8 mouse cellular contexts compared by ENCODE assay signal in genomic region chr9:65214425-65214777, GRCm38 (mm10). TPM values are rescaled to one million over a fixed set of nuclear protein-coding genes. Genes with fewer than 3 reads are reported as not detected.
DNase-seq lines count a peak whose midpoint lies in the region; ATAC-seq and TF ChIP-seq lines count a peak whose summit lies in the region.

No protein-coding gene starts in this region.

- H3K4me1 ChIP-seq in testis, adult 2 months (ENCODE audit: control insufficient read depth, insufficient read depth, low read length) = peaks cover 6% of the 10 kb centered on the region
- H3K4me1 ChIP-seq in heart, embryonic 12.5 days (replicated peaks) = peaks cover 23% of the 10 kb centered on the region
- H3K4me1 ChIP-seq in limb, embryonic 12.5 days (replicated peaks) = peaks cover 18% of the 10 kb centered on the region
- H3K4me1 ChIP-seq in midbrain, embryonic 13.5 days (replicated peaks) = peaks cover 11% of the 10 kb centered on the region

- H3K36me3 ChIP-seq in testis, adult 2 months (ENCODE audit: control insufficient read depth, insufficient read depth, low read length) = no peaks in the 10 kb centered on the region
- no peaks in the 10 kb centered on the region for H3K36me3 ChIP-seq in heart, embryonic 12.5 days
- H3K36me3 ChIP-seq in limb, embryonic 12.5 days = no peaks in the 10 kb centered on the region
- no peaks in the 10 kb centered on the region for H3K36me3 ChIP-seq in midbrain, embryonic 13.5 days

- H3K27me3 ChIP-seq in testis, adult 2 months (ENCODE audit: control insufficient read depth, insufficient read depth, low read length) = peaks cover 5% of the 10 kb centered on the region; the same call in 1 of the 2 replicates
- no peaks in the 10 kb centered on the region for H3K27me3 ChIP-seq in heart, embryonic 12.5 days (replicated peaks)
- no peaks in the 10 kb centered on the region for H3K27me3 ChIP-seq in limb, embryonic 12.5 days
- H3K27me3 ChIP-seq in midbrain, embryonic 13.5 days = no peaks in the 10 kb centered on the region

- DNase-seq in testis, postnatal 10 days (ENCODE audit: low spot score) = no peak
- DNase-seq in frontal cortex, postnatal 10 days (ENCODE audit: low spot score in 2 of 2) = no peak
- DNase-seq in adipocyte (ENCODE audit: low spot score) = no peak

- H3K9ac ChIP-seq in heart, embryonic 12.5 days = peak overlapping the region; percentile 86
- peak overlapping the region; percentile 76 for H3K9ac ChIP-seq in limb, embryonic 12.5 days (replicated peaks)
- H3K9ac ChIP-seq in midbrain, embryonic 13.5 days (replicated peaks) = no peak overlapping the region

- H3K27ac ChIP-seq in testis, adult 2 months (ENCODE audit: control insufficient read depth, insufficient read depth, low read depth, low read length) = peak overlapping the region; percentile 65
- H3K27ac ChIP-seq in heart, embryonic 12.5 days (ENCODE audit: poor library complexity, severe bottlenecking) = peak overlapping the region; percentile 85
- H3K27ac ChIP-seq in limb, embryonic 12.5 days = peak overlapping the region; percentile 88
- no peak overlapping the region for H3K27ac ChIP-seq in midbrain, embryonic 13.5 days

- ATAC-seq in heart, embryonic 12.5 days (ENCODE audit: insufficient number of reproducible peaks, low FRiP score) = peak; percentile 40
- no peak for ATAC-seq in limb, embryonic 12.5 days (ENCODE audit: insufficient number of reproducible peaks, insufficient read depth, low FRiP score, low TSS enrichment, low read depth)
- no peak for ATAC-seq in midbrain, embryonic 13.5 days
- no peak for ATAC-seq in frontal cortex, adult (ENCODE audit: low TSS enrichment)

- 17% methylated on average over 10 of the region's 10 CpGs for WGBS in heart, embryonic 12.5 days
- WGBS in limb, embryonic 12.5 days = 30% methylated on average over 10 of the region's 10 CpGs
- WGBS in midbrain, embryonic 13.5 days = 18% methylated on average over 10 of the region's 10 CpGs

- peaks cover 2% of the 10 kb centered on the region; the same call in 1 of the 2 replicates for H3K9me3 ChIP-seq in heart, embryonic 12.5 days (replicated peaks)
- H3K9me3 ChIP-seq in limb, embryonic 12.5 days = no peaks in the 10 kb centered on the region
- no peaks in the 10 kb centered on the region for H3K9me3 ChIP-seq in midbrain, embryonic 13.5 days

- peak overlapping the region; percentile 94 for H3K4me2 ChIP-seq in heart, embryonic 12.5 days
- peak overlapping the region; percentile 89 for H3K4me2 ChIP-seq in limb, embryonic 12.5 days
- peak overlapping the region; percentile 92 for H3K4me2 ChIP-seq in midbrain, embryonic 13.5 days (replicated peaks)

- no peak for TF ChIP-seq CTCF in testis, adult 2 months (IDR thresholded peaks at IDR 0.05; ENCODE audit: control insufficient read depth, insufficient read depth, insufficient replicate concordance, low read depth, low read length)

- H3K4me3 ChIP-seq in testis, adult 2 months (ENCODE audit: control insufficient read depth, low read depth, low read length) = peak overlapping the region; percentile 89
- H3K4me3 ChIP-seq in heart, embryonic 12.5 days = peak overlapping the region; percentile 59
- H3K4me3 ChIP-seq in limb, embryonic 12.5 days (replicated peaks) = peak overlapping the region; percentile 70
- peak overlapping the region; percentile 61 for H3K4me3 ChIP-seq in midbrain, embryonic 13.5 days (replicated peaks)

- no peak for TF ChIP-seq POLR2A in testis, adult 2 months (IDR thresholded peaks at IDR 0.05; ENCODE audit: control insufficient read depth, low read depth, low read length)

RNA-seq across cellular contexts. Expression of gene Parp16, which starts 19.2 kb away (rescaled TPM):
- polyA plus RNA-seq in testis, adult 2 months (2012; rRNA removed) = 2.2 and 2.3 TPM in 2 replicates
- 5.0 and 5.8 TPM in 2 replicates for polyA plus RNA-seq in heart, embryonic 12.5 days (2016; fragmentation: Nextera tagmentation; extraction: Ambion mirVana)
- 8.2 and 8.7 TPM in 2 replicates for polyA plus RNA-seq in limb, embryonic 12.5 days (2016; fragmentation: Nextera tagmentation; extraction: Ambion mirVana)
- polyA plus RNA-seq in midbrain, embryonic 13.5 days (2015; fragmentation: Nextera tagmentation; extraction: Ambion mirVana) = 4.8 and 5.6 TPM in 2 replicates

RNA-seq across cellular contexts. Expression of gene Cilp, which starts 50.6 kb away (rescaled TPM):
- polyA plus RNA-seq in testis, adult 2 months (2012; rRNA removed) = 0.26 and 0.33 TPM in 2 replicates
- 0.17 TPM in 1 of 2 replicates, not detected in the other for polyA plus RNA-seq in heart, embryonic 12.5 days (2016; fragmentation: Nextera tagmentation; extraction: Ambion mirVana)
- 0.54 and 0.63 TPM in 2 replicates for polyA plus RNA-seq in limb, embryonic 12.5 days (2016; fragmentation: Nextera tagmentation; extraction: Ambion mirVana)
- polyA plus RNA-seq in midbrain, embryonic 13.5 days (2015; fragmentation: Nextera tagmentation; extraction: Ambion mirVana) = 0.24 and 0.30 TPM in 2 replicates
